Mouse (Mus musculus) neural tube, embryonic 13.5 days (tissue): ENCODE measurements around the gene Cdh3. TPM values are rescaled to one million over a fixed set of nuclear protein-coding genes. Genes with fewer than 3 reads are reported as not detected.

Source experiments
- ATAC-seq: fragments of 200-750 bp; cut with Nextera tagmentation; 2 replicates; pipeline ENCODE4 v1.8.0; 2017; ENCODE audit warnings: low read depth, mild to moderate bottlenecking, moderate TSS enrichment, moderate library complexity
- H3K27ac ChIP-seq: fragments of 300-500 bp; sonication (generic); replicated peaks from 2 replicates; pipeline ENCODE4 v1.5.1; 2015; ENCODE audit warnings: moderate library complexity, mild to moderate bottlenecking, inconsistent platforms
- H3K27me3 ChIP-seq: fragments of 300-500 bp; sonication (generic); 2 replicates; pipeline ENCODE4 v1.6.1; 2015; ENCODE audit warnings: mild to moderate bottlenecking, inconsistent platforms
- H3K36me3 ChIP-seq: fragments of 300-500 bp; sonication (generic); 2 replicates; pipeline ENCODE4 v1.6.1; 2015; ENCODE audit warnings: mild to moderate bottlenecking, inconsistent platforms
- H3K4me1 ChIP-seq: fragments of 300-500 bp; sonication (generic); replicated peaks from 2 replicates; pipeline ENCODE4 v1.6.1; 2015; ENCODE audit warnings: inconsistent platforms
- H3K4me2 ChIP-seq: fragments of 300-500 bp; sonication (generic); 2 replicates; pipeline ENCODE4 v1.6.1; 2015; ENCODE audit warnings: inconsistent platforms, mild to moderate bottlenecking, moderate library complexity
- H3K4me3 ChIP-seq: fragments of 300-500 bp; sonication (generic); 2 replicates; pipeline ENCODE4 v1.5.1; 2015; ENCODE audit warnings: mild to moderate bottlenecking, inconsistent platforms
- H3K9ac ChIP-seq: fragments of 300-500 bp; sonication (generic); 2 replicates; pipeline ENCODE4 v1.6.1; 2015; ENCODE audit warnings: moderate library complexity, mild to moderate bottlenecking, inconsistent platforms
- H3K9me3 ChIP-seq: fragments of 300-500 bp; sonication (generic); 2 replicates; pipeline ENCODE4 v1.6.1; 2016; ENCODE audit warnings: inconsistent platforms
- WGBS: fragments of 180-500 bp; shearing (Covaris S2); methylation state at CpG from one replicate; pipeline ENCODE4 v1.1.7; 2015; 5-methylcytosine and 5-hydroxymethylcytosine counted together
- polyA plus RNA-seq: library from polyadenylated mRNA; unstranded; fragments of >200 nt; fragmentation: Nextera tagmentation; extraction: Ambion mirVana; gene quantifications from 2 replicates; pipeline ENCODE4 v1.2.1, GENCODE M21; 2015

Cdh3 gene
- polyA plus RNA-seq, 1 experiment from 2014 or later = 3.5 TPM

GRCm38 (mm10) chr8:106603131-106603819, 92.6 kb downstream of the Cdh3 start, which contains the start of gene Cdh1:
Gene Cdh1 (plus strand): TSS chr8:106603351.
- Histone ChIP-seq H3K9me3 (no peaks in the 10 kb centered on the region), H3K4me3 (peak within 1 kb of the TSS; percentile 48), H3K27ac (no peak within 1 kb of the TSS), H3K36me3 (no peaks in the 10 kb centered on the region), H3K4me2 (peak within 1 kb of the TSS; percentile 92), H3K4me1 (peaks cover 16% of the 10 kb centered on the region), H3K27me3 (peaks cover 69% of the 10 kb centered on the region), H3K9ac (peak within 1 kb of the TSS; percentile 61)
- ATAC-seq = peak; percentile 27; the same call in 1 of the 2 replicates
- under 1% methylated on average over 53 of the region's 53 CpGs for WGBS

GRCm38 (mm10) chr8:106603933-106604332, 93.2 kb downstream of the Cdh3 start:
- H3K9ac ChIP-seq = peak overlapping the region; percentile 61
- peak overlapping the region; percentile 92 for H3K4me2 ChIP-seq
- WGBS = under 1% methylated on average over 19 of the region's 19 CpGs
- H3K4me3 ChIP-seq = peak overlapping the region; percentile 48
- ATAC-seq = no peak
- H3K27ac ChIP-seq = no peak overlapping the region
- peaks cover 70% of the 10 kb centered on the region for H3K27me3 ChIP-seq
- H3K9me3 ChIP-seq = no peaks in the 10 kb centered on the region
- H3K4me1 ChIP-seq = peaks cover 16% of the 10 kb centered on the region
- no peaks in the 10 kb centered on the region for H3K36me3 ChIP-seq

- ATAC-seq = no peak
- H3K27ac ChIP-seq = no peak overlapping the region
- peaks cover 16% of the 10 kb centered on the region for H3K4me1 ChIP-seq
- H3K9ac ChIP-seq = no peak overlapping the region
- no peaks in the 10 kb centered on the region for H3K9me3 ChIP-seq
- no peak overlapping the region for H3K4me3 ChIP-seq
- H3K4me2 ChIP-seq = no peak overlapping the region
- no peaks in the 10 kb centered on the region for H3K36me3 ChIP-seq
- H3K27me3 ChIP-seq = peaks cover 68% of the 10 kb centered on the region
- 77% methylated on average over 7 of the region's 7 CpGs for WGBS
Observed at GRCm38 (mm10) chr8:106605657-106606056, 95.0 kb downstream of the Cdh3 start.

- H3K27me3 ChIP-seq = peaks cover 67% of the 10 kb centered on the region
- no peak overlapping the region for H3K4me2 ChIP-seq
- H3K36me3 ChIP-seq = no peaks in the 10 kb centered on the region
- WGBS = 56% methylated on average over 4 of the region's 4 CpGs
- no peak overlapping the region for H3K27ac ChIP-seq
- H3K9ac ChIP-seq = no peak overlapping the region
- ATAC-seq = no peak
- H3K4me3 ChIP-seq = no peak overlapping the region
- H3K4me1 ChIP-seq = peaks cover 16% of the 10 kb centered on the region
- H3K9me3 ChIP-seq = no peaks in the 10 kb centered on the region
Observed at GRCm38 (mm10) chr8:106606121-106606520, 95.4 kb downstream of the Cdh3 start.

- WGBS = 46% methylated on average over 15 of the region's 15 CpGs
- H3K27me3 ChIP-seq = peaks cover 62% of the 10 kb centered on the region
Observed at GRCm38 (mm10) chr8:106606601-106607145, 96.0 kb downstream of the Cdh3 start.

More at GRCm38 (mm10) chr8:106606601-106607145, 96.0 kb downstream of the Cdh3 start:
- Histone ChIP-seq H3K27ac (no peak overlapping the region), H3K4me1 (peaks cover 16% of the 10 kb centered on the region), H3K4me3 (no peak overlapping the region), H3K4me2 (no peak overlapping the region), H3K9ac (no peak overlapping the region), H3K9me3 (no peaks in the 10 kb centered on the region), H3K36me3 (no peaks in the 10 kb centered on the region)
- ATAC-seq = no peak

Other genes with a start within 250 kb of the Cdh3 start
- gene Smpd3, start 172.9 kb upstream of the Cdh3 start, polyA plus RNA-seq = 39.4 and 40.2 TPM in 2 replicates
- 36.7 and 37.3 TPM in 2 replicates for gene Zfp90, start 95.6 kb upstream of the Cdh3 start, polyA plus RNA-seq
- not detected in 2 replicates for gene 6030452D12Rik, start 10.4 kb upstream of the Cdh3 start, polyA plus RNA-seq
- 9.1 and 19.1 TPM in 2 replicates for gene Gm10073, start 62.6 kb downstream of the Cdh3 start, polyA plus RNA-seq
- 4.0 and 4.1 TPM in 2 replicates for gene Cdh1, start 92.5 kb downstream of the Cdh3 start, polyA plus RNA-seq
- gene Tango6, start 172.2 kb downstream of the Cdh3 start, polyA plus RNA-seq = 5.8 and 6.0 TPM in 2 replicates